Mouse (Mus musculus) intestine, embryonic 15.5 days (tissue): Measurements from ENCODE around the gene Srrm2. TPM values are rescaled to one million over a fixed set of nuclear protein-coding genes. Genes with fewer than 3 reads are reported as not detected.
A peak's percentile ranks its signal among the peaks of the same experiment; 100 is the strongest.
"Not testable (repeated sequence)": the region's sequence is repeated elsewhere in the genome, so short reads cannot be mapped to it uniquely, and the experiment has no call there.

Source experiments
- ATAC-seq: fragments of 200-750 bp; cut with Nextera tagmentation; 2 replicates; pipeline ENCODE4 v1.8.0; 2017; ENCODE audit warnings: moderate TSS enrichment, moderate library complexity
- H3K27ac ChIP-seq: fragments of 300-500 bp; sonication (generic); 2 replicates; pipeline ENCODE4 v1.5.1; 2015; ENCODE audit warnings: mild to moderate bottlenecking, inconsistent platforms
- H3K27me3 ChIP-seq: fragments of 300-500 bp; sonication (generic); replicated peaks from 2 replicates; pipeline ENCODE4 v1.6.1; 2015; ENCODE audit warnings: inconsistent platforms
- H3K36me3 ChIP-seq: fragments of 300-500 bp; sonication (generic); 2 replicates; pipeline ENCODE4 v1.6.1; 2015; ENCODE audit warnings: inconsistent platforms
- H3K4me1 ChIP-seq: fragments of 300-500 bp; sonication (generic); replicated peaks from 2 replicates; pipeline ENCODE4 v1.6.1; 2015; ENCODE audit warnings: inconsistent platforms
- H3K4me2 ChIP-seq: fragments of 300-500 bp; sonication (generic); replicated peaks from 2 replicates; pipeline ENCODE4 v1.6.1; 2015; ENCODE audit warnings: mild to moderate bottlenecking, inconsistent platforms
- H3K4me3 ChIP-seq: fragments of 300-500 bp; sonication (generic); replicated peaks from 2 replicates; pipeline ENCODE4 v1.5.1; 2015; ENCODE audit warnings: inconsistent platforms
- H3K9ac ChIP-seq: fragments of 300-500 bp; sonication (generic); 2 replicates; pipeline ENCODE4 v1.6.1; 2015; ENCODE audit warnings: inconsistent platforms
- H3K9me3 ChIP-seq: fragments of 300-500 bp; sonication (generic); 2 replicates; pipeline ENCODE4 v1.6.1; 2016; ENCODE audit warnings: inconsistent platforms
- WGBS: fragments of 180-500 bp; shearing (Covaris S2); methylation state at CpG from one replicate; pipeline ENCODE4 v1.1.7; 2015; 5-methylcytosine and 5-hydroxymethylcytosine counted together
- polyA plus RNA-seq: library from polyadenylated mRNA; unstranded; fragments of >200 nt; fragmentation: Nextera tagmentation; extraction: Ambion mirVana; gene quantifications from 2 replicates; pipeline ENCODE4 v1.2.1, GENCODE M21; 2015

The Srrm2 gene
- polyA plus RNA-seq, 1 experiment from 2014 or later: 435 TPM

- peak; percentile 98 for ATAC-seq
- Histone ChIP-seq H3K4me1 (0 out of 2 replicates have a peak, but pooled peaks cover 3% of the 10 kb centered on the region), H3K9ac (peak within 1 kb of the TSS; percentile 94), H3K36me3 (no peaks in the 10 kb centered on the region), H3K4me3 (peak within 1 kb of the TSS; percentile 91), H3K4me2 (peak within 1 kb of the TSS; percentile 77), H3K9me3 (no peaks in the 10 kb centered on the region), H3K27ac (peak within 1 kb of the TSS; percentile 59), H3K27me3 (no peaks in the 10 kb centered on the region)
- 3% methylated on average over 55 of the region's 58 CpGs for WGBS
These were observed 18.8 kb upstream of the Srrm2 start, which contains the start of gene Flywch1 for GRCm38 (mm10) chr17:23771284-23772218. Gene Flywch1 (minus strand): TSS chr17:23771602.

GRCm38 (mm10) chr17:23772219-23772556 lies 18.1 kb upstream of the Srrm2 start:
- not testable (repeated sequence) for H3K4me2 ChIP-seq, H3K27me3 ChIP-seq, ATAC-seq, H3K4me3 ChIP-seq, H3K9me3 ChIP-seq, H3K4me1 ChIP-seq, H3K27ac ChIP-seq, H3K9ac ChIP-seq, H3K36me3 ChIP-seq
- WGBS: 80% methylated on average over 2 of the region's 2 CpGs

DNA sequence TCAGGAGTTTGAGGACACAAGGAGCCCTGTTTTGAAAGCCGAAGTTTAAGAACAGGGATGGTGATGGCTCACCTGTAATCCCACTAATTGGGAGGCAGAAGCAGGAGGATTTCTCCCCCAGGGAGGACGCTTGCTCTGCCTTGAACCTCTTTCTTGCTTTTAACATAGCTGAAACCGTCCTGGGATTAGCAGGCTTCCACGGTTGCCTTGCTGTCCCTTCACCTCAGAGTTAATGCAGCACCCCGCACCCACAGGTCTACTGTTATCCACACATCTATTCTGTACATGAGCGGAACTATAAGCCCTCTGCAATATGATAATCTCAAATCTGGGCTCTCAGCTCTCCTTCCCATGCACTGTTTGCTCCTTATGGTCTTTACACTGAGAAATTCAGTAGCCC lies 16.7 kb upstream of the Srrm2 start:
- 69% methylated on average over 6 of the region's 6 CpGs for WGBS
- H3K4me2 ChIP-seq: no peak overlapping the region
- 0 out of 2 replicates have a peak, but pooled peaks cover 3% of the 10 kb centered on the region for H3K4me1 ChIP-seq
- no peak for ATAC-seq
- H3K9ac ChIP-seq: no peak overlapping the region
- no peaks in the 10 kb centered on the region for H3K27me3 ChIP-seq
- no peak overlapping the region for H3K27ac ChIP-seq
- no peaks in the 10 kb centered on the region for H3K36me3 ChIP-seq
- no peak overlapping the region for H3K4me3 ChIP-seq
- no peaks in the 10 kb centered on the region for H3K9me3 ChIP-seq

DNA sequence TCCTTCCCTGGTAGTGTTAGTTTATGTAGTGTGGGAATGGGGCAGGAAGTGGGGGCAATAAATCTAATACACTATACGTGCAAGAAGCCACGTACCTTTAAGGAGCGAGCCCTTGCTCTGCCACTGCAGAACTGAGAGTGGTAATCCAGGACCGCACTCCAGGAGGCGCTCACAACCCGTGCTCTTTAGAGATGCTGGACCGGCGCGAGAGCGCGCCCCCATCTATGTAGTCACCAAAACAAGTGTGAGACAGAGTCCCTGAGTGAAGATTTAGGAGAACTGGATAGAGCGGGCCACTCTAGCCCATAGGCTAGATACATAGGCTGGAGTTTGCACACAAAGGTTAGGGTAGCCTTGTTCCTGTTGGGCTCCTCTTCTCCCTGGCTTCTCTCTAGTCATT lies 16.2 kb upstream of the Srrm2 start:
- no peaks in the 10 kb centered on the region for H3K36me3 ChIP-seq
- H3K4me2 ChIP-seq: no peak overlapping the region
- no peaks in the 10 kb centered on the region for H3K27me3 ChIP-seq
- WGBS: 3% methylated on average over 12 of the region's 12 CpGs
- peak; percentile 61 for ATAC-seq
- H3K4me1 ChIP-seq: 0 out of 2 replicates have a peak, but pooled peaks cover 3% of the 10 kb centered on the region
- no peak overlapping the region for H3K27ac ChIP-seq
- H3K4me3 ChIP-seq: no peak overlapping the region
- H3K9ac ChIP-seq: no peak overlapping the region
- H3K9me3 ChIP-seq: no peaks in the 10 kb centered on the region

GRCm38 (mm10) chr17:23776216-23776615 lies 14.1 kb upstream of the Srrm2 start:
- no peak for ATAC-seq
- no peak overlapping the region for H3K9ac ChIP-seq
- H3K36me3 ChIP-seq: no peaks in the 10 kb centered on the region
- H3K27ac ChIP-seq: no peak overlapping the region
- H3K4me1 ChIP-seq: 0 out of 2 replicates have a peak, but pooled peaks cover 3% of the 10 kb centered on the region
- H3K27me3 ChIP-seq: no peaks in the 10 kb centered on the region
- no peaks in the 10 kb centered on the region for H3K9me3 ChIP-seq
- no peak overlapping the region for H3K4me3 ChIP-seq
- WGBS: 78% methylated on average over 10 of the region's 10 CpGs
- no peak overlapping the region for H3K4me2 ChIP-seq

DNA sequence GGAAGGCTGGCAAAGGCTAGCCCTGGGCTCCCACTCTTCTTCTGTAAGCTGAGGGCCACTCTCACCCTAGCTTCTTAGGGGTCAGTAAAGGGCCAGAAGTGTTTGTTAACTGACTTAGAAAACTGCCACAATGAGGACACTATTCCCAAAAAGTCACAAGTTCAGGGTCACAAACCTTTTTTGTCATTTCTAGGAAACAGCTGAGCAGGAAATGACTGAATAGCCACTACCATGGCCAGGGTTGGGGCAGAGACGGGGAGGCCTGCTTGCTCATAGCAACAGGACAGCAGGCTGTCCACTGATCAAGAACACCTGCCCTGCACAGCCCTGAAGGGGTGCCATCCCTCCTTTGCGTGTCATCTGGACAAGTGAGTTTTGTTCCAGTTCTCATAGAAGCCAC lies 13.2 kb upstream of the Srrm2 start:
- no peaks in the 10 kb centered on the region for H3K36me3 ChIP-seq
- H3K9ac ChIP-seq: no peak overlapping the region
- H3K4me2 ChIP-seq: no peak overlapping the region
- no peaks in the 10 kb centered on the region for H3K9me3 ChIP-seq
- H3K4me1 ChIP-seq: 0 out of 2 replicates have a peak, but pooled peaks cover 3% of the 10 kb centered on the region
- H3K4me3 ChIP-seq: no peak overlapping the region
- H3K27ac ChIP-seq: no peak overlapping the region
- WGBS: 86% methylated on average over 2 of the region's 2 CpGs
- H3K27me3 ChIP-seq: no peaks in the 10 kb centered on the region
- no peak for ATAC-seq

DNA sequence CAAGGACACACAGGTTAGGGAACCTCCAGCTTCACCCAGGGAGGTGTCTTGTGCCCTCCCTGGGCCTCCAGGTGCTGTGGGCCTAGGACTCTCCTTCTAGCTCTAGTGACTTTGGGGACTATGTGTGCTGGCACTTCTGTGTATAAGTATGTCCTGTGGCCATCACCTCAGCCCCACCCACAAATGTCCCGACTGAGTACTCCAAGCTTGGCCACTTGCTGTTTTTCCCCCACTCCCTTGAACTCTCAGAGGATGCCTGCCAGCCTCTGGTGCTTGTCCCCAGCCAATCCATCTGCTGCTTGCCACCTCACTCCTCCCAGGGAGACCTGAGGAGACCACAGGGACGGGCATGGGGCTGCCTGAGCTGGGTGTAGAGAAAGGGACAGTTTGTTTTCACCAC lies 11.9 kb upstream of the Srrm2 start:
- H3K4me1 ChIP-seq: 0 out of 2 replicates have a peak, but pooled peaks cover 3% of the 10 kb centered on the region
- H3K9me3 ChIP-seq: no peaks in the 10 kb centered on the region
- no peak overlapping the region for H3K4me2 ChIP-seq
- H3K27me3 ChIP-seq: no peaks in the 10 kb centered on the region
- no peak for ATAC-seq
- H3K36me3 ChIP-seq: no peaks in the 10 kb centered on the region
- WGBS: 45% methylated on average over 2 of the region's 2 CpGs
- no peak overlapping the region for H3K4me3 ChIP-seq
- no peak overlapping the region for H3K27ac ChIP-seq
- H3K9ac ChIP-seq: no peak overlapping the region

DNA sequence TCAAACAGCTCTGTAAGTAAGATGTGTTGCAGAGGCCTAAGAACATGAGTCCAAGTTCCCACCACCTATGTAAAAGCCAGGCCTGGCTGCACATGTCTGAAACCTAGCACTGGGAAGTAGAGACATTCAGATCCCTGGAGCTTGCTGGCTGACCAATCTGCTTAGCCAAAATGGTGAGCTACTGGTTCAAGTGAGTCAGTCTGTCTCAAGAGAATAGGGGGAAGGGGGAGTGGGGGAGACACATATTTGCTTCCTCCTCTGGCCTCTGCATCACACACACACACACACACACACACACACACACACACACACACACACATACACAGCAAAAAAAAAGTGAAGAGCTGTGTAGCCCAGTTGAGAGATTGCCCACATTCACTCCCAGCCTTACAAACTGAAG lies 7.0 kb upstream of the Srrm2 start:
- peaks cover 9% of the 10 kb centered on the region; the same call in 1 of the 2 replicates for H3K4me1 ChIP-seq
- no peak for ATAC-seq
- H3K4me2 ChIP-seq: no peak overlapping the region
- no peaks in the 10 kb centered on the region for H3K36me3 ChIP-seq
- H3K27me3 ChIP-seq: no peaks in the 10 kb centered on the region
- H3K4me3 ChIP-seq: no peak overlapping the region
- H3K27ac ChIP-seq: no peak overlapping the region
- no peaks in the 10 kb centered on the region for H3K9me3 ChIP-seq
- no peak overlapping the region for H3K9ac ChIP-seq

DNA sequence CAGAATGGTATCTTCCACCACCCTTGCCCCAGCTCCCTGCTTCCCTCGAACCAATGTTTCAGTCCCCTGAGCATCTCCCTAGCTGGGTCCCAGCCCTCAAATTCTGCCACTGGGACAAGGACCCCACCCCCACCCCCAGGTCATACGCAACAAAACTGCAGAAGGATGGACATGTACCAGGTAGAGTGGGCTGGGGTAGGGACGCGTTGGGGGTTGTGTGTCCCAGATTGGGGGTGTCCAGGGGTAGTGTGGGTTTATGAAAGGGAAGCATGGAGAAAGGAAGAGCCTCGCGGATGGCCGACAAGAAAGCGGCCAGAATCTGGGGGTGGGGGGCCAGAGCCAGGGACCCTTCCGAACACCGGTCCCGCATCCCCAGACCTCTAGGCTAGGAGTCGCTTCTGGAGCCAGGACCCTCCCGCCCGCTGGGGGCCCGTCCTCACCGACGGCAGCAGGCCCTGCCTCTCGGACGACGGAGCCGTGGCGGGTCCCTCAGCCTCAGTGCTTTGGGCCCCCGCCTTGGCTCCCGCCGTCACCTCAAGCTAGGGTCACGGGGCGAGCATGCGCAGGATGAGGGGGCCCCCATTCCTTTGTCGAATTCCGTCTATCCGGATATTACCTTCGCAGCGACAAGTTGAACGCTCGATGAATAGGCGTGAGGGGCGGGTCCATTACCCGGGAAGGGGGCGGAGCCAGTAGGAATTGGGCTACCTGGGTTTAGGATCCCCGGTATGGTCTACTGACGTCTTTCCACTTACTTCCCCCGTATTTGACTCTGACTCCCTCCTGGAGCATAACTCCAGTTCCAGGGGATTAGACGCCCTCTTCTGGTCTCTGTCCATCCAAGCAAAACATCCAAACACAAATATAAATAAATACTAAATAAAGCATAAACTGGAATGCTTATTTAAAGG lies 4.5 kb upstream of the Srrm2 start, which contains the start of gene Flywch2:
TSS of gene Flywch2 (minus strand) at position 521 of the 911 bp plus-strand sequence.
- Histone ChIP-seq H3K9me3 (no peaks in the 10 kb centered on the region), H3K27me3 (no peaks in the 10 kb centered on the region), H3K4me1 (peaks cover 18% of the 10 kb centered on the region; the same call in 1 of the 2 replicates), H3K27ac (no peak within 1 kb of the TSS), H3K4me3 (peak within 1 kb of the TSS; percentile 49), H3K4me2 (peak within 1 kb of the TSS; percentile 81), H3K9ac (peak within 1 kb of the TSS; percentile 47), H3K36me3 (no peaks in the 10 kb centered on the region)
- peak; percentile 79 for ATAC-seq
- 3% methylated on average over 41 of the region's 43 CpGs for WGBS

- H3K9me3 ChIP-seq: no peaks in the 10 kb centered on the region
- H3K27me3 ChIP-seq: no peaks in the 10 kb centered on the region
- 19% methylated on average over 13 of the region's 13 CpGs for WGBS
- no peak for ATAC-seq
- H3K4me2 ChIP-seq: peak overlapping the region; percentile 81
- no peaks in the 10 kb centered on the region for H3K36me3 ChIP-seq
- peak overlapping the region; percentile 49 for H3K4me3 ChIP-seq
- H3K4me1 ChIP-seq: peaks cover 21% of the 10 kb centered on the region; the same call in 1 of the 2 replicates
- no peak overlapping the region for H3K27ac ChIP-seq
- H3K9ac ChIP-seq: 0 out of 2 replicates have a peak overlapping the region, but pooled peaks have one; percentile 47
These were observed 3.8 kb upstream of the Srrm2 start for GRCm38 (mm10) chr17:23786510-23786931.

- Histone ChIP-seq H3K9me3 (no peaks in the 10 kb centered on the region), H3K4me2 (no peak overlapping the region), H3K4me1 (peaks cover 21% of the 10 kb centered on the region; the same call in 1 of the 2 replicates), H3K36me3 (no peaks in the 10 kb centered on the region), H3K9ac (no peak overlapping the region), H3K27me3 (no peaks in the 10 kb centered on the region), H3K4me3 (no peak overlapping the region), H3K27ac (no peak overlapping the region)
- ATAC-seq: no peak
- 84% methylated on average over 4 of the region's 4 CpGs for WGBS
These were observed 1.4 kb upstream of the Srrm2 start for GRCm38 (mm10) chr17:23788973-23789372.

GRCm38 (mm10) chr17:23789749-23790268 lies 523 bp upstream of the Srrm2 start:
- 29% methylated on average over 8 of the region's 8 CpGs for WGBS
- no peaks in the 10 kb centered on the region for H3K9me3 ChIP-seq
- peak overlapping the region; percentile 79; the same call in 1 of the 2 replicates for H3K9ac ChIP-seq
- H3K4me2 ChIP-seq: peak overlapping the region; percentile 89
- no peak overlapping the region for H3K27ac ChIP-seq
- no peaks in the 10 kb centered on the region for H3K27me3 ChIP-seq
- H3K36me3 ChIP-seq: no peaks in the 10 kb centered on the region
- H3K4me3 ChIP-seq: peak overlapping the region; percentile 45
- ATAC-seq: no peak
- peaks cover 21% of the 10 kb centered on the region; the same call in 1 of the 2 replicates for H3K4me1 ChIP-seq
